Mouse (Mus musculus): ENCODE measurements around the gene Ttk. TPM values are rescaled to one million over a fixed set of nuclear protein-coding genes. Genes with fewer than 3 reads are reported as not detected.

The Ttk gene
- polyA plus RNA-seq (2014; fragmentation: Nextera tagmentation; extraction: Ambion mirVana) = 34.7 and 35.6 TPM in 2 replicates

DNA sequence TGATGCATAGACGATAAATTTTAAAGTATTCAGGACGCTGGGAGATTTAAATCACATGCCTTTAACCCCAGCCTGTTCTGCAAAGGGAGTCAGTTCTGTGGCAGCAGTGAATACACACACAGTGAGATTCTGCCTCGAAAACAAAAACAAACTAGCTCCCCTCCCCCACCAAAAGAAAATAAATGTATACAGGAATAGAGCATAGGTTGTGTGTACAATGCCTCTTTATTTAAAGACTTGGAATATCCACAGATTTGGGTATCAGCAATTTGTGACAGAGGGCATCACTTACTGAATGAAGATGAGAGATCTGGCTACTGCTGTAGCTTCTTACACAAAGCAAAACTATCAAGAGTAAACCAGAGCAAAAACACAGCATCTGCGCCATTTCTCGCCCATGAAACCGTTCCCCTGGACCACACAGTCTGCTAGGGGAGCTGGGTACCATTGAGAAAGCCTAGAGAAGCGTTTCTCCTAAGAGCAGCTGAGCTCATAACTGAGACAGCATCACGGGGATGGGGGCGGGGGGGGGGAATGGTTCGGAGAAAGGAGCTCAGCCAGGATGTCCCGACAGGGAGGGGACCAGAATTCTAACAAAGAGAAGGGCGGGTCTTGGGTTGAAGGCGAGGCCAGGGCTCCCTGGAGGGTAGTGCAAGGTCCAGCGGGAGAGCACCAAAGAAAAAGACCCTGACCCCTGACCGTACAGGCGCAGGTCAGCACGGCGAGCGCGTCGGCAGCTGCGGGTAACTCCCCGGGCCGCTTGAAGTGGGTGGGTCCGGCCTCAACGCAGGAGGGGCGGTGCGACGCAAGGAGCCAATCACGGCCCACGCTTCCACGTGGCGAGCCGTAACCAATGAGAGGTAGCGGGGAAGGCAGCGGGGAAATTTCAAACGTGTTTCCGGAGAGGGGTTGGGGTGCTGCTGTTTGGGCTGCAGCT lies at the start of gene Ttk:
Gene Ttk, plus strand, starts transcription at position 879 of the 937 bp plus-strand sequence.
- 2% methylated on average over 38 of the region's 38 CpGs for WGBS
- DNase-seq (ENCODE audit: low spot score) = peak; percentile 87
- peaks cover 2% of the 10 kb centered on the region; the same call in 1 of the 2 replicates for H3K36me3 ChIP-seq (ENCODE audit: control insufficient read depth, insufficient read depth, low read length)
- H3K27ac ChIP-seq (ENCODE audit: low read depth, low read length) = peak within 1 kb of the TSS; percentile 44
- H3K9ac ChIP-seq (ENCODE audit: low read depth, low read length) = peak within 1 kb of the TSS; percentile 79
- H3K4me1 ChIP-seq (replicated peaks; ENCODE audit: control insufficient read depth, insufficient read depth, low read length) = peaks cover 3% of the 10 kb centered on the region
- H3K9me3 ChIP-seq (ENCODE audit: control insufficient read depth, low read length) = no peaks in the 10 kb centered on the region
- H3K4me2 ChIP-seq = peak within 1 kb of the TSS; percentile 81
- H3K27me3 ChIP-seq (replicated peaks; ENCODE audit: control insufficient read depth, insufficient read depth, low read length) = no peaks in the 10 kb centered on the region
- H3K4me3 ChIP-seq (ENCODE audit: low read depth, low read length) = peak within 1 kb of the TSS; percentile 92
- ATAC-seq (replicated peaks; ENCODE audit: low FRiP score) = peak; percentile 98

DNA sequence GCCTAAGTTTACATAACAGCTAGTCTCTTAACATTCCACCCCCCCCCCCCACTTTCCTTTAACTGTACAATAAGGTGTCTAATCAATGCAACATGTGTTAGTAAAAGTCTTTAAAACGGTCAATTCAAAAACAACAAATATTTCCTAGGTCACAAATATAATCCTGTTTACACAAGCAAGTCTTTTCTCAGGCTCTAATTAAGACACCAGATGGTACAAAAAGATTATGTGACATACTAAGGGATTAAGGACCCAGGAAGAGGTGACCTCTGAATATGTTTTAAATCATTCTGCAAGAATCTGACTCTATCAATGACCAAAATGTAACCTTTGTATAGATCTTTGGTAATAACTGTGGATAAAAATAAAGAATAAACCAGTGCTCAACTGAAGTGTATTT lies 49.0 kb upstream of the Ttk start:
- H3K4me1 ChIP-seq (replicated peaks; ENCODE audit: control insufficient read depth, insufficient read depth, low read length) = no peaks in the 10 kb centered on the region
- 77% methylated on average over 1 of the region's 1 CpGs for WGBS
- no peak for ATAC-seq (replicated peaks; ENCODE audit: low FRiP score)

DNA sequence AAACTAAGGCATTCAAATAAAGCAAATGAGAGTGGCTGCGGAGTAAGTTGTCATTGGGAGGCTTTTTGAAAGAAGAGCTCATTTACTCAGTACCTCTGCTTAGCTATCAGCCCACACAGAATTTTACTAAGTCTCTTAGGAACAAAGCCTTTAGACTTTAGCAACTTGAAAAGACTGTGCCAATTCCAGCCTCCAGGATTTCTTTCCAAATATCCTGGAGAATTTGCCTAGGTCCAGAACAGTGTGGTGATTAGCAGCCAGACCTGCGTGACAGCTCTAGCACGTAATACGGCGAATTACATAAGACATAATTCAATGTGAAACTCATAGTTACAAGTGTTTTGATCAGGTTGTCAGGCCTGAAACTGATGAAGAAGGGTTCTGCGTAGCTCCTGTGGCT lies 45.2 kb upstream of the Ttk start:
- Histone ChIP-seq H3K27ac (ENCODE audit: low read depth, low read length) (no peak overlapping the region), H3K27me3 (replicated peaks; ENCODE audit: control insufficient read depth, insufficient read depth, low read length) (no peaks in the 10 kb centered on the region), H3K4me1 (replicated peaks; ENCODE audit: control insufficient read depth, insufficient read depth, low read length) (no peaks in the 10 kb centered on the region), H3K4me2 (no peak overlapping the region), H3K36me3 (ENCODE audit: control insufficient read depth, insufficient read depth, low read length) (no peaks in the 10 kb centered on the region), H3K4me3 (ENCODE audit: low read depth, low read length) (no peak overlapping the region), H3K9me3 (ENCODE audit: control insufficient read depth, low read length) (no peaks in the 10 kb centered on the region), H3K9ac (ENCODE audit: low read depth, low read length) (no peak overlapping the region)
- 88% methylated on average over 6 of the region's 6 CpGs for WGBS
- DNase-seq (ENCODE audit: low spot score) = no peak
- ATAC-seq (replicated peaks; ENCODE audit: low FRiP score) = no peak

More for the DNA sequence above, 49.0 kb upstream of the Ttk start:
- H3K27ac ChIP-seq (ENCODE audit: low read depth, low read length) = no peak overlapping the region
- H3K36me3 ChIP-seq (ENCODE audit: control insufficient read depth, insufficient read depth, low read length) = no peaks in the 10 kb centered on the region
- no peaks in the 10 kb centered on the region for H3K9me3 ChIP-seq (ENCODE audit: control insufficient read depth, low read length)
- H3K27me3 ChIP-seq (replicated peaks; ENCODE audit: control insufficient read depth, insufficient read depth, low read length) = no peaks in the 10 kb centered on the region
- H3K4me3 ChIP-seq (ENCODE audit: low read depth, low read length) = no peak overlapping the region
- no peak overlapping the region for H3K4me2 ChIP-seq
- DNase-seq (ENCODE audit: low spot score) = no peak
- no peak overlapping the region for H3K9ac ChIP-seq (ENCODE audit: low read depth, low read length)

DNA sequence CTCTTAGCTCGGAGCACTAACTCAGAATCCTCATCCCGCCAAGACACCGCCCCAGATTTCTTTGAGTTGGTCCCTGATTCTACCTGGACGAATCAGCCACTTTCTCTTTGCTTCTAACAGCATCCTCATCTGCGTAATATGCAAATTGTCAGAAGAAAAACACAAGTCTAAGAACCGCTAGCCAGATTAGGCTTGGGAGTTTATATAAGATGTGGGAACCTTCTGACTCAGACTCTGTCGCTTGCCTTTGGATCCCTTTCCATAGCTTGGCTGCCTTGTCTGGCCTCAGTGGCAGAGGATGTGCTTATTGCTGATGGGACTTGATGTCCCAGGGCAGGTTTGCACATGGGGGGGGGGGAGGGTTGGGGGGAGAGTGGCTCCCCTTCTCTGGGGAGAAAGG lies 37.6 kb upstream of the Ttk start:
- no peak overlapping the region for H3K9ac ChIP-seq (ENCODE audit: low read depth, low read length)
- no peak for DNase-seq (ENCODE audit: low spot score)
- H3K4me1 ChIP-seq (replicated peaks; ENCODE audit: control insufficient read depth, insufficient read depth, low read length) = no peaks in the 10 kb centered on the region
- WGBS = 81% methylated on average over 7 of the region's 7 CpGs
- H3K9me3 ChIP-seq (ENCODE audit: control insufficient read depth, low read length) = no peaks in the 10 kb centered on the region
- no peak overlapping the region for H3K4me3 ChIP-seq (ENCODE audit: low read depth, low read length)
- H3K36me3 ChIP-seq (ENCODE audit: control insufficient read depth, insufficient read depth, low read length) = no peaks in the 10 kb centered on the region
- no peak overlapping the region for H3K4me2 ChIP-seq
- no peak overlapping the region for H3K27ac ChIP-seq (ENCODE audit: low read depth, low read length)
- no peak for ATAC-seq (replicated peaks; ENCODE audit: low FRiP score)
- H3K27me3 ChIP-seq (replicated peaks; ENCODE audit: control insufficient read depth, insufficient read depth, low read length) = no peaks in the 10 kb centered on the region

DNA sequence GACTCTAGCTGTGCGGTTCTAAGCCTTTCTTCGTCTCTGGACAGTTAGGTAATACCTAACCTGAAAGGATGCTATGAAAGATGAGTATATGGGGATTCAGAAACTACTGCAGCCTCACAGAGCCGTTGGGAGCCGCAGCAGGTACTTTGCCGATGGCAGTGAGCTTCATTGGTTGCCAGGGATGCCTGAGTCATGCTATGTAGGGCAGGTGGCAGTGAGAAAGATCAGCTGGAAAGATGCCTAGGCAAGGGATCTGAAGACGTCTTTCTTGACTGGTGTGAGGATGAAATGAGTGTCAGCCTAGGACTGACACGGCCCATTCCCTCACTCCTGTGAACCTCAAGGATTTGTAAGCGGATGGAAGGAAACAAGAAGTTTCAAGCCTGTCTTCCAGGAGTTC lies 36.6 kb upstream of the Ttk start:
- no peak overlapping the region for H3K9ac ChIP-seq (ENCODE audit: low read depth, low read length)
- H3K9me3 ChIP-seq (ENCODE audit: control insufficient read depth, low read length) = no peaks in the 10 kb centered on the region
- H3K27ac ChIP-seq (ENCODE audit: low read depth, low read length) = no peak overlapping the region
- WGBS = 80% methylated on average over 8 of the region's 8 CpGs
- no peak for ATAC-seq (replicated peaks; ENCODE audit: low FRiP score)
- no peaks in the 10 kb centered on the region for H3K4me1 ChIP-seq (replicated peaks; ENCODE audit: control insufficient read depth, insufficient read depth, low read length)
- no peak overlapping the region for H3K4me3 ChIP-seq (ENCODE audit: low read depth, low read length)
- no peak for DNase-seq (ENCODE audit: low spot score)
- H3K4me2 ChIP-seq = no peak overlapping the region
- no peaks in the 10 kb centered on the region for H3K36me3 ChIP-seq (ENCODE audit: control insufficient read depth, insufficient read depth, low read length)
- no peaks in the 10 kb centered on the region for H3K27me3 ChIP-seq (replicated peaks; ENCODE audit: control insufficient read depth, insufficient read depth, low read length)

DNA sequence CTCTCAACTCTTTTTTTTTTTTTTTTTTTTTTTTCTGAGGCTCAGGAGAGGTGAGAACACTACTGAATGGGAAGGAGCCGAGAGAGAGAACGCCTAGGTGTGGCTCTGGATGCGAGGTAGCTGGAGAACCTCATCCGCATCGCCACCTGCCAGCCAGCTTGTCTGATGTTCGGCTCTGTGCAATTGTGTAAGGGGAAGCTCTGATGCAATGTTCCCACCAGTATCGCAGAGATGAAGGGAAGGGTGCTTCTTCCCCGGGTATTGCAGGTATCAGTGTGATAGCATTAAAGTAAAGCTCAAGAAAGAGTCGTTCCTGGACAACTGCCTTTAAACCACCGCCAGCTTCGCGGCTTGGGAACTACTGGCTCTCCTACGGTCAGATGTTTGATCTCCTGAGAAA lies 30.1 kb upstream of the Ttk start:
- DNase-seq (ENCODE audit: low spot score) = no peak
- 50% methylated on average over 13 of the region's 13 CpGs for WGBS
- Histone ChIP-seq H3K9me3 (ENCODE audit: control insufficient read depth, low read length) (no peaks in the 10 kb centered on the region), H3K4me3 (ENCODE audit: low read depth, low read length) (no peak overlapping the region), H3K9ac (ENCODE audit: low read depth, low read length) (no peak overlapping the region), H3K27ac (ENCODE audit: low read depth, low read length) (no peak overlapping the region), H3K27me3 (replicated peaks; ENCODE audit: control insufficient read depth, insufficient read depth, low read length) (peaks cover 36% of the 10 kb centered on the region), H3K4me1 (replicated peaks; ENCODE audit: control insufficient read depth, insufficient read depth, low read length) (peaks cover 2% of the 10 kb centered on the region; the same call in 1 of the 2 replicates), H3K36me3 (ENCODE audit: control insufficient read depth, insufficient read depth, low read length) (no peaks in the 10 kb centered on the region), H3K4me2 (no peak overlapping the region)
- ATAC-seq (replicated peaks; ENCODE audit: low FRiP score) = no peak

DNA sequence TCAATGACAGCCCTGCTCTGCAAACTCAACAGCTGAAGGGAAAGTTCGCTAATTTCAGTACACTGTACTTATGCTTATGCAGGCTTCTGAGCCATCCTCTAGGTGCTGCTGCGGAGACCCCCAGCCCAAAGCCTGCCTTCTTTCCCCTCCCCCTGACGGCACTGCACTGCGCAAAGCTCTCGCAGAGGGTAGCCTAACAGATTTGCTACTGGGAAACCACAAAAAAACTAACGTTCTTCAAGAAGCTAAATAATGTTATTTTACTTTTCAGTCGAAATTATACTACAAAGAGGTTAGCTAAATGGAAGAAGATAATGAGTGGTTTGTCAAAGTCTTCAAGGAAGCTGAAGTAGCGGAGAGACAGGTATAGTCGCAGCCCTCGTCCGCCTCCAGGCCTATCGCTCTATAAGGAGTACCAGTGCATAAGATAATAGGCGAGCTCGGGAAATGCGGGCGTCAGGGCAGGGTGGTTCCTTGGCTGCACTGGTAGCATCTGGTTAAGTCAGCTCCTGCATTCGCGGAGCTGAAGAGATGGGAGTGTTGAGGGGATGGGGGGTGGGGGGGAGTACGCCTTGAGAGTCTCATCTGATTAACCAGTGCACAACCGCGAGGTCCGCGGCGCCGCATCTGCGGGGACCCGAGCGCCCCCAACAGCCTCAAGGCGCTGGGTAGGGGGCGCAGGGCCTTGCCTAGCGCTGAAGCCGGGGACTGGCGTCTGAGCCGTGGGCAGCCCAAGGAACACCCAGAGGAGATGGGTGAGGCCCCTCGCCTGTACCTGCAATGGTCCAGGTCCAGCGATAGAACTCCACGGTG lies 29.1 kb upstream of the Ttk start:
- H3K27ac ChIP-seq (ENCODE audit: low read depth, low read length) = no peak overlapping the region
- 1% methylated on average over 37 of the region's 37 CpGs for WGBS
- H3K27me3 ChIP-seq (replicated peaks; ENCODE audit: control insufficient read depth, insufficient read depth, low read length) = peaks cover 36% of the 10 kb centered on the region

DNA sequence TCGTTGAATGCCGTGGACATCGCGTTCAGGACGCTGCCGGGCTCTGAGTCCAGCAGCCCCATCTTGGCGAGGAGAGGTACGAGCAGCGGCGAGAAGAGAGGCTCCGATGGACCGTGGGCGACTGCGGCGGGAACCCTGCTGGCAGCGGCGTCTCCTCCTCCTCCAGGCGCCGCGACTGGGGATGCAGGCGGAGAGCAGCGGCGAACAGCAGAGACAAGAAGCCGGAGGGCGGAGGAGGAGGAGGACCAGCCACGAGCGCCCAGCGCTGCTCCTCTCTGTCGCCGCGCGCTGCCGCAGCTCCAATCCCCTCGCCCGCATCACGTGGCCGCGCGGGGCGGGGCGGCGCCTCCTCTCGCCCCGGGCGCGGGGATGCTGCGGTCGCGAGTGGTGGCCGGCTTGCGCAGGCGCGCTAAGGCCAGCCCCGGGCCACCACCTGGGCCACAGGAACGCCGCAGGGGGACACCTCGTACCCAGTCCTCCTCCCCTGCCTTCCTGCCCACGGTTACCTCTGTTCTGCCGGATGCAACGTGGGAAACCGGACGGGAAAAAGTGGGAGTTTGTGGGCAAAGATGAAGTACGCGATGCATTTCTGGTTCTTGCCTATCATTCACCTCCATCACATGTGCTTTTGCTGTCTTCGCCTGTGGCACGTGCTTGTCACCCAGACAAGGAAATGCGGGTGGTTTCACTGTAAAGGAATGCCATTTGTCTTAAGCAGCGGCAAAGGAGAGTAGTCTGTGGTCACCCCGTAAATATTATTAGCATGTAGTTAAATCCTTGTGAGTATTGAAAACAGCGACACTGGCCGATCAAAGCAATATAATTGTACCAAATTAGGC lies 28.3 kb upstream of the Ttk start, which contains the start of gene Elovl4:
Gene Elovl4, minus strand, starts transcription at position 301 of the 839 bp plus-strand sequence.
- Histone ChIP-seq H3K4me1 (replicated peaks; ENCODE audit: control insufficient read depth, insufficient read depth, low read length) (peaks cover 2% of the 10 kb centered on the region; the same call in 1 of the 2 replicates), H3K9me3 (ENCODE audit: control insufficient read depth, low read length) (no peaks in the 10 kb centered on the region), H3K27me3 (replicated peaks; ENCODE audit: control insufficient read depth, insufficient read depth, low read length) (peaks cover 36% of the 10 kb centered on the region), H3K36me3 (ENCODE audit: control insufficient read depth, insufficient read depth, low read length) (no peaks in the 10 kb centered on the region), H3K4me3 (ENCODE audit: low read depth, low read length) (peak within 1 kb of the TSS; percentile 49), H3K9ac (ENCODE audit: low read depth, low read length) (peak within 1 kb of the TSS; percentile 6; the same call in 1 of the 2 replicates), H3K4me2 (peak within 1 kb of the TSS; percentile 65), H3K27ac (ENCODE audit: low read depth, low read length) (no peak within 1 kb of the TSS)
- ATAC-seq (replicated peaks; ENCODE audit: low FRiP score) = peak; percentile 63
- peak; percentile 62 for DNase-seq (ENCODE audit: low spot score)
- WGBS = 2% methylated on average over 65 of the region's 71 CpGs

More for the DNA sequence above, 29.1 kb upstream of the Ttk start:
- Histone ChIP-seq H3K4me3 (ENCODE audit: low read depth, low read length) (peak overlapping the region; percentile 49), H3K9me3 (ENCODE audit: control insufficient read depth, low read length) (no peaks in the 10 kb centered on the region), H3K36me3 (ENCODE audit: control insufficient read depth, insufficient read depth, low read length) (no peaks in the 10 kb centered on the region), H3K9ac (ENCODE audit: low read depth, low read length) (peak overlapping the region; percentile 6; the same call in 1 of the 2 replicates), H3K4me2 (peak overlapping the region; percentile 65), H3K4me1 (replicated peaks; ENCODE audit: control insufficient read depth, insufficient read depth, low read length) (peaks cover 2% of the 10 kb centered on the region; the same call in 1 of the 2 replicates)
- DNase-seq (ENCODE audit: low spot score) (peak; percentile 43), ATAC-seq (replicated peaks; ENCODE audit: low FRiP score) (peak; percentile 46)
